Mouse (Mus musculus) testis, postnatal 10 days (tissue): ENCODE results near the gene Rpl38.
A peak's percentile ranks its signal among the peaks of the same experiment; 100 is the strongest.
"Not testable (repeated sequence)": the region's sequence is repeated elsewhere in the genome, so short reads cannot be mapped to it uniquely, and the experiment has no call there.

Experiments used
- DNase-seq: peaks from one replicate; pipeline ENCODE4 v3.0.0; 2021; ENCODE audit warnings: low spot score

Rpl38 gene

DNA sequence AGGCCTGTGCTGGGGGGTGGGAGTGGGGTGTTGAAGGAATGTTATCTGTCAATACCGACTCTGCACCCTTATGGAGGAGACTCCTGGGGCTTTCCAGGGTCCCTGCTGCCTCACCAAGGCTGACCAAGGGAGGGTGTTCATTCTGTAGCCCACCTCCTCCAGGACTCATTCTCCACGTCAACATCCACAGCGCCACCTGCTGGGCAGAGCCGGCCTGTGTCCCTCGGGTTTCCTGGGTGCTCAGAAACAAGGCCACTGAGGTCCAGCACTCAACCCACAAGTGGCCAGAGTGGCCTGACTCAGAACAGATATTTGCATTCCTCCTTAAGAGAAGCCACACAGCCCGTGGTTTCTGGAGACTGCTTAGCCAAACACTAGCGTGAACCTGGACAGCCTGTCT is 10.6 kb upstream of the Rpl38 start:
- DNase-seq, result peak; percentile 86

DNA sequence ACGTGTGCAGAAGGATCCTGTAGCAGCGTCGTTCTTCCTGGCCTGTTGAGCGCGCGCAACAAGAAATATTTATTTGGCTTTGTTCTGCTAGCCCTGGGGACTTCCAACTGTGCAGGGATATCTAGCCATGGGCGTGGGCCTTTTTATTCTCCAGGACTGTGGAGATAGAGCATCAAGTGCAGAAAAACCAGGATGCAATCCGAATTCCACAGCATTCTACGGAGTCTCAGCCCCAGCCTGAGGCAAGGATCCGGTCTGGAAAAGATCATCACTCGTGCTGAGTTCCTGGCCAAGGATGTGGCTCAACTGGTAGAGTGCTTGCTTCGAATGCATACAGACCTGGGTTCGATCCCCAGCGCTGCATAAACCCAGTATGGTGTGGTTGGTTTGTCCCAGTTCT is 6.2 kb upstream of the Rpl38 start:
- DNase-seq, result no peak

DNA sequence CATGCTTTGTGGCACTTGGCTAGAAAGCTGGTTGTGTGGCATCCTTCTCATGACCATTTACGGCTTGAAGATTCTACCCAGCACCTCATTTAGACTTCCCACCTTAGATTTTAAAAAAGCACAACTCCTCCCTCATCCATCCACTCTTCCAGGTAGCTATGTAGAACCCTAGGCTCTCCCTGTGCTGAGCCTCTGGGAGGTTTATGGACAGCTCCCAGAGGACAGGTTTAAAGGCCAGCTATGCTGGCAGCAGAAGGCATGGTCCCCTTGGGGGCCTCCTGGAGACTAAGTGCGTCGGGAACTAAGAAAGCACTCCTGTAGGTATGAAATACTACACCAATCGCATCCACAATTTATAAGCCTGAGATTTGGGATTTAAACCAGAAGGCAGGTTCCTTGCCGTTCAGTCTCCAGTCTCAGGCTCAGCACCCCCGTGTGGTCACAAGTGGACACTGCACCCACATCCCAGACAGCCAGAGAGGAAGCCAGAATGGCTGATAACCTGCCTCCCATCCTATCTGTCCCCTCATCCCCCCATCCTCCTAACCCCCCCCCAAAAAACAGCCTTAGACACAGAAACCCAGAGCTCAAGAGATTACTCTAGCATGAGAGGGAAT is 5.5 kb upstream of the Rpl38 start:
- DNase-seq, result peak; percentile 81

DNA sequence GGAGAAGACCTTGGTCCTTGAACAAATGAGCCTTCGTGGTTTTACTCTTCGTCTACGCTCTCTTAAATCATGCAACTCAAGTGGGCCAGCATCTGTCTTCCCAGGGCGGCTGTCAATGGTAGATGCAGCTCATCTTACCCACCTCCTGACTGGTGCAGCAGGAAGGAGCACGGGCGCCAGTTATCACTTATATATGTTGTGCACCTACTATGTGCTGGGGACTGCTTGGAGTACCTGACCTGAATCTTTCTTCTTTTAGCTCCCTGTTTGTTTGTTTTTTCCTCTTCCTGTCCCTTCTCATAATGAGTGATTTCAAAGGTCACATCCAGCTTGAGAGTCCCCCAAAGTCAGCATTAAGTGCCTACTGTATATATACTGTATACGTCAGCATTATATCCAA is 4.2 kb upstream of the Rpl38 start:
- DNase-seq, result no peak

DNA sequence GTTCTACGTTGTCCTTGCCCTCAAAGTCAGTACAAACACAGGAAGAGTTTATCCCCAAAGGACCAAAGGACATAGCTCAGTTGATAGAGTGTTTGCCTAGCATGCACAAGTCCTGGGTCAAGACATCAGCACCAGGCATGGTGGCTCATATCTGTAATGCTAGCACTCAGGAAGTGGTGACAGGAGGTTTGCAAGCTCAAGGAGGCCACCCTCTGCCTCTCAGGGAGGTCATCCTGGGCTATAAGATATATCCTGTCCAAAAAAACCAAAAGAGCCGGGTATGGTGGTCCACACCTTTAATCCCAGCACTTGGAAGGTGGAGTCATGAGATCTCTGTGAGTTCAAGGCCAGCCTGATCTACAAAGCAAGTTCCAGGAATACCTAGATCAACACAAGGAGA is 2.9 kb upstream of the Rpl38 start:
- DNase-seq, result no peak

DNA sequence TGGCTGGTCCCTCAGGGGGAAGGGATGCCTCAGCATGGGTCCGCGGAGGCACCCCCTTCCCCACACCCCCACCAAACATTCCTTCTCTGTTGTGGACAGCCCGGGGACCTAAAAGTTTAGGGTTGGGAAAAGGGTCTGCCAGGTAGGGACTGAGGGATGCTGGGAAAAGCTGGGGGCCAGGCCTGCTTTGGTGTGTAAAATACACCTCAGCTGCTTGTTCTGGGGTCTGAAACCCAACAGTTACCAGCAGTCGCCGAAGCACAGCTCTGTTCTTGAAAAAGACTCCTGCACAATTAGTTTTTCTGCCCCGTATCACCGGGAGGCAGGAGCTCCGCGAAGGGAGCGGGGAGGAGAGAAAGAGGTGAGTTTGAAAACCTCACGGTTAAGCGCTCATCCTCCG is 1.5 kb upstream of the Rpl38 start:
- DNase-seq, result no peak

DNA sequence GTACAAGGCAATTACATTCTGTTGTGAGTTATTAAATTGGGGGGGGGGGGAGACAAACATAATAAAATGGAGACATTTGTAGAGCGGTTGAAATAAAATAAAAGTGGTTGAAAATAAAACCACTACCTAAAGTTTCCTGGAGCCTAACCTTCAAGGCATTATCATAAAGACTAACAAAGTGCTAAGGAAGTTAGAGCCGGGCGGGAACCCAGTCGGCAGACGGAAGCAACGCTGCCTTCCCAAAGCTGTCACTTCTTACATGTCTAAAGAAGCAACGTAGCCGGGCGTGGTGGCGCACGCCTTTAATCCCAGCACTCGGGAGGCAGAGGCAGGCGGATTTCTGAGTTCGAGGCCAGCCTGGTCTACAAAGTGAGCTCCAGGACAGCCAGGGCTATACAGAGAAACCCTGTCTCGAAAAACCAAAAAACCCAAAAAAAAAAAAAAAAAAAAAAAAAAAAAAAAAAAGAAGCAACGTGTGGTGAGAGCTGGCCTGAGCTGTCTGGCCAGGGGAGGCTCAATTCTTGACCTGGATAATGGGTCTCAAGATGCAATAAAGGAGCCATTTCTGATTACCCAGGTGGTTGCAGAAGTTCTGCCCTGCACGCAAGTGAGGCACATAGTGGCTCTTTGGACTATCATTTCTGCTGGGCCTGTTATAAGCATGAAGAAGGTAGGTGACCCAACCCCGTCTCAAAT is 940 bp upstream of the Rpl38 start:
- DNase-seq, result no peak

DNA sequence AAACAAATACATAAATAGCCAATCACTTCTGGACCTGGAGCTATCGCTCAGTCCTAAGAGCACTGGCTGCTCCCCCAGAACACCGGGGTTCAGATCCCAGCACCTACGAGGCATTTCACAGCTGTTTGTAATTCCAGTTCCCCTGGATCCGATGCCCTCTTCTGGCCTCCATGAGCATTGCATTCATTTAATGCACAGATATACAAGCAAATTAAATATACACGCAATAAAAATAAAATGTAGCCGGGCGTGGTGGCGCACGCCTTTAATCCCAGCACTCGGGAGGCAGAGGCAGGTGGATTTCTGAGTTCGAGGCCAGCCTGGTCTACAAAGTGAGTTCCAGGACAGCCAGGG is 415 bp upstream of the Rpl38 start:
- not testable (repeated sequence) for DNase-seq

DNA sequence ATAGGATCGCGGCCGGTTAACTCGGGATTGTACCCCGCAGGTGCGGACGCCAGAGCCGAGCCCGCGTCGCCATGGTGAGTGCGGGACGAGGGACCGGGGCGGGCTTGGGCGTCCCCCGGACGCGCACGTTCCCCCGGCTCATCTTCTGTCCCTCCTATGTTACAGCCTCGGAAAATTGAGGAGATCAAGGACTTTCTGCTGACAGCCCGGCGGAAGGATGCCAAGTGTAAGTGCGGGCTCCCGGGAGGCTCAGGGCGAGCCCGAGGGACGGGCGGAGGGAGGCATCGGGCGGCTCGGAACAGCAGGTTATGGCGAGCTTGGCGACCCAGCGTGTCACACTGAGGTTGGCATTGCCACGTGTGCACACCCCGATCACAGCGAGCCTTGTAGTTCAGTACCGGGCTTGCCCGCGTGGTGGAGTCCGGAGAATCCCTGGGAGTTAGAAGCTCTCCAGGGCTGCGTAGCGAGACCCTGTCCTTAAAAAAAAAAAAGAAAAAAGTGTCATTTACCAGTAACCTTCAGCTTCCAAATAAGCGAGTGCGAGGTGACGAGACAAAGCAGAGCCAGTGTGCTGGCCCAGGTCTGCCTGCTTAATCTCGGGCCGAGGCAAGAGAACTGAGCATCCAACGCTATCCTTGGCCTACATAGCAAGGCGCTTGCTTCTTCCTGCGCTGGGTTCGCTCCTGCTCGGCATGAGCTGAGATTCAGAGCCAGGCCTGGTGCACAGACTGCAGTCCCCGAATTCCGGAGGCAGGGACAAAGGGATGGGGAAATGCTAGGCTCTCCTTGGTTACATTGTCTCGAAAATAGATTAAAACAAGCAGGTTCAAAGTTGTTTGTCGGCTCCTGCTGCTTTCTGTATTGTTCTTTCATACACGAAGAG is 658 bp downstream of the Rpl38 start:
- peak; percentile 91 for DNase-seq

DNA sequence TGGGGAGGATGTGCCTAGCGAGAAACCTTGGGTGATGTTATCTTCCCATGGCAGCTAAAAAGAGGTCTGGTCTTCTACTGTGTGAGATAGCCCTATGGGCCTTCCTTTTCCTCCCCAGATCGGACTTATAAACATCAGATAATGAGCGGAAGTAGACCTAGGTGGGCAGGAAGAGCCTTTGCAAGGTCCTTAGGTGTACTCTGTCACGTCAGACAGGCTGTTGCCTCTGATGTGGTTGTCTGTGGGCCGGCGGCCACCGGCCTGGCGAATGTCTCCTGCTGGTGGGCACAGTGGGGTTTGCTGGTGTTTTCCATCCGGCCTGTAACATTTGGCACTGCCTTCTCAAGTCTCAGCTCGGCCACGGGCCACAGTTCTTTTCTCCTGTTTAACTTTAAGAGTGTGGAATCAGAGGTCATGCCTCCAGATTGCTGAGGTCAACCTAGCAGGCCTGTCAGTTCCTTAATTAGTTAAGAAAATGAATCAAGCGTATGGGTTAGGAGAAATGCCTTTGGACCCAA is 1.4 kb downstream of the Rpl38 start:
- no peak for DNase-seq

DNA sequence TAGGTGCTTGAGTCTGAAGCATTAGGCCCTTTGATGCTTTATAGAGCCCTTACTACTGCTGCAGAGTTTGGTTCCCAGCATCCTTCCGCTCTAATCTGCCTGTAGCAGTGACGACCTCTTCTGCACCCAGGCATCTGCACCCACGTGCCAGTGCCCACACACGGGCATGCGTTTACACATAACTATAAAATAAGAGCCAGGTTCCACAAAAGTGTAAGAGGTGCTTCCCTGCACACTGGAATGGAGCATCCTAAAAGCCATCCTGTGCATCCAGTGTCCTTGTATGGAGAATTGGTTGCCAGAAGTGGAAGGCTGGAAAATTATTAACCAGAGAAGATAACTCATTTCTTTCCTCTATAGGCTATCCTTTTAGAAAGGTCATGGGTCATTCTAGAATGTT is 2.8 kb downstream of the Rpl38 start:
- DNase-seq, result no peak

DNA sequence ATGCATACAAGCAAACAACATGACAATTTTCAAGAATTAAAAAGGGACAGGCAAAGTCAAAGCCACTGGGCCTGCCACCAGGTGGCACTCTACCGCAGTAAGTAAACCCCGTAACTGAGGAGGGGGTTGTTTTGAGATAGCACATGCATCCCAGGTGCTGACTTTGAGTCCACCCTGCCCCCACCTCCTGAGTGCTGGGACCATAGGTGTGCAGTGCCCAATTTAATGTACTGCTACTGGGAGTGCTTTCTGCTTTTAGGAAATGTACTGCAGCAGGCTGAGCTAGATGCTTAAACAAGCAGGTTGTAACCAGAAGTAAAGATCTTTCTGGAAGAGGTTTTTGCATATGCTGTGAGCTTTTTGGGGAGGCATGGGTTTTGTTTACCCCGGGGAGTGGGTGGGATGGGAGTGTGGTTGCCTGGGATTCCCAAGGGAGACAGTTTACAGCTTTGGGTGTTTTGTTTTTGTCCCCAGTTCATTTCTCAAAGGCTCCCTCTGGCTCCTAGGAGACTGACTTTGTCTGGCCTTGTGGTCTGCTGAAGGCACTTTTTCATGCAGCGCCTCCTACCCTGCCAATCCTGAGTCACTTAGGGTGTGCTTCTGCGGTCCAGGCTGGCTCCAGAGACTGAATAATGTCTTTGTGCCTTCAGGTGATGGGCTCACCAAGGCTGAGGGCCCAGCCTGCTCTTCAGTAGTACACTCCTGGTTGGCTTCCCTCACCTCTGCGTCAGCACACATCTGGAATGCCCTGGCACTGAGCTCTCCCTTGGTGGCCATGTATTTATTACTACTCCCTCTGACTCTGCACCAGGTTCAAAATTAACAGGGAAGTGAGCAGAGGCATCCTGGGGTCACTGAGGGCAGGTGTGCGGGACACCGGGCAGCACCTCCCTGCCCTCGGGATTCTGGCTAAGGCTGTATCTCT is 4.7 kb downstream of the Rpl38 start:
- peak; percentile 81 for DNase-seq

DNA sequence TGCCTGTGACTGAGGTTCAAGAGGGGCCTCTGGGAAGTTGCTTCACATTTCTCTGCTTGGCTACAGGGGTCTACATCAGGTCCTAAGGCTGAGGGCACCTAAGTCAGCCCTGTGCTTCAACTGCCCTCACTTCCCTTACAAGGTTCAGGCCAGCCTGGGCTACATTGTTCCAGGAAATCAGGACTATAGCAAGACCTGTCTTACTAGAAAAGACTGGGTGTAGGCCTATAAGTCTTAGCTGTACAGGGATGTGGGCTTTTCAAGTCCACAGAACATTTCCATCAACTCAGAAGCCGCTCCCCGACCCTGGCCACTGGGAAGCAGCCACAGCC is 5.4 kb downstream of the Rpl38 start:
- DNase-seq, result no peak

DNA sequence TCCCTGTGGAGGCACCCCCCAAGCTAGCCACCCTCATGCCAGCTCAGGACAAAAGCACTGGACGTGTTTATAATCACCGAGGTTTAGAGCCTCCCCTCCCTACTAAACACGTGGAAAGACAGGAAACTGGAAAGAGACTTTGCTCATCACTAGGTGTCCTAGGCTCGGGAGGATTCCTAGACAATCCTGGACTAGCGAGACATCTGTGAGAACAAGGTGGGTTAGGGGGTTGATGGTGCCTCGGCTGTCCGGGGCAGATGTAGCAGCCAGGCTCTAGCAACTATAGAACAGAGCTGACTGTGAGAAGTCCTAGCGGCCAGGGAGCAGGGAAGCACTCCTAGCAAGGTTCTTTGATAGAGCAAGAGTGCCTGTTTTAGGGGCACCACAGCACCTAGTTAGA is 5.9 kb downstream of the Rpl38 start:
- no peak for DNase-seq

DNA sequence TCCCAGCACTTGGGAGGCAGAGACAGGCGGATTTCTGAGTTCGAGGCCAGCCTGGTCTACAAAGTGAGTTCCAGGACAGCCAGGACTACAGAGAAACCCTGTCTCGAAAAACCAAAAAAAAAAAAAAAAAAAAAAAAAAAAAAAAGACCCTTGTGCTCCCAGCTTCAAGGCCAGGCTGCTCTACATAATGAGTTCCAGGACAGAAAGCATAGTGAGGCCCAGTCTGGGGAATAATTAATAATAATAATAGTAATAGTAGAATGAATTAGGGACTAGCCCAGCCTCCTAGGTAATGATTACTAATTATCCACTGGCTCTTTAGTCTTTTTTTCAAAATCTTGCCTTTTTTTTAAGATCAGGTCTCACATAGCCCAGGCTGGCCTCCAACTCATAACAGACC is 6.5 kb downstream of the Rpl38 start:
- not testable (repeated sequence) for DNase-seq

DNA sequence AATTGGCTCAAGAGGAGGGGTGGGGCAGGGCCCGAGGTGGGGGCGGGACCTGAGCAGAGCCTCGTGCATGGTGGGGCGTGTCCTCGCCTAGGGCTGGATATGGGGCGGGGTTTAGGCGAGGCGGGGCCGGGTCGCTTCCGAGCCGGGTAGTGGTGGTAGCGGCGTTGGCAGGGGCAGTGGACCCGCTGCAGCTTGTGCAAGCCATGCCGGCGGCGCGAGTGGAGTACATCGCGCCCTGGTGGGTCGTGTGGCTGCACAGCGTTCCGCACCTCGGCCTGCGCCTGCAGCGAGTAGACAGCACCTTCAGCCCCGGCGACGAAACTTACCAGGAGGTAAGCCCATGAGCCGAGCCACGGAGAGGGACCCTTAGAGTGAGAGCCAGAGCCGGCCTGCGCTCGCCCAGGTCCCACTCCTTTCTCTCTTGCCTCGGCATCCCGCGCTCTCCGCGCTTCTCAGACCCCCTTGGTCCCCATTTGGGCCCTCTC is 7.1 kb downstream of the Rpl38 start, which contains the start of gene Ttyh2:
Gene Ttyh2 (plus strand): TSS at position 91 of the 485 bp plus-strand sequence.
- DNase-seq, result peak; percentile 91

DNA sequence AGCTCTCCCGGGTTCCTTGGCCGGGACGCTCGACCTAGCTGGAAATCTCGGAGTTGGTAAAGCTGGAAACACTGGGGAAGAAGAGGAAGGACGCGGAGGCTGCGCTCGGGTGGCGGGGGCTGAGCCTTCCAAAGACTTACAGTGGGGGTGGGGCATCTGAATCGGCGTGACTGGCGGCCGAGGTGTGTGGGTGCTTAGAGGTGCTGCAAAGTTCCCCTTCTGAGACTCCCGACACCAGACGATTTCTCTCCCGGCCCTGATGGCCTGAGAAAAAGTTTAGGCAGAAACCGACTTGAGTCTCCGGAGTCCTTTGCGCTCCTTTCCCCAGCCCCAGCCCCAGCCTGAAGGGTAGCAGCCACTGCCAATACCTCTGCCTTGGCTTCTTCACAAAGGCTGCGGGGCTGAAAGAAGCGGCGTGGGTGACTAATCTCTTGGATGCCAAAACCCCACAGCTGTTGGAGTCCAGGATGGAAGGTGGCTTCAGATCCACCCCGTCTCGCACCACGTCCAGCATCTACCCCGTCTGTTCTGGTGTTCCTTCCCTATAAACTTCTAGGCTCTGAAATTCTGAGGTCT is 7.6 kb downstream of the Rpl38 start:
- DNase-seq, result peak; percentile 70

DNA sequence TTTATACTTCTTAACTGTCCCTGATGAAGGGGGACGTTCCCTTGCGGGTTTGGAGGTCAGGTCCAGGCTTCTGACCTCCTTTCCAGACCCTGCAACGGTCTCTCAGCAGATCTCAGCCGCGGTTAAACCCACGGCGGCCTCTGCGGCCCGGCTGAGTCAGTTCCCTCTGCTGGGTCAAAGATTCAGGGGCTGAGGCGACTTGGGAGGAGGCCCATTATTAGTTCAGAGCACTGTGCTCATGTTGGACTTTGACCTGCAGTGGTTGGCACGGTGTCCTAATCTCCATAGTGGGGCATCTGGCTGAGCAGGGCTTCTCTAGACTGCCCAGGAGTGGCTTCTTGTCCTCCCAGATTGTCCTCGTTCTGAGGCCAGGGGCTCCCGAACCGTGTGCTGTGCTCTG is 8.1 kb downstream of the Rpl38 start:
- DNase-seq, result no peak

DNA sequence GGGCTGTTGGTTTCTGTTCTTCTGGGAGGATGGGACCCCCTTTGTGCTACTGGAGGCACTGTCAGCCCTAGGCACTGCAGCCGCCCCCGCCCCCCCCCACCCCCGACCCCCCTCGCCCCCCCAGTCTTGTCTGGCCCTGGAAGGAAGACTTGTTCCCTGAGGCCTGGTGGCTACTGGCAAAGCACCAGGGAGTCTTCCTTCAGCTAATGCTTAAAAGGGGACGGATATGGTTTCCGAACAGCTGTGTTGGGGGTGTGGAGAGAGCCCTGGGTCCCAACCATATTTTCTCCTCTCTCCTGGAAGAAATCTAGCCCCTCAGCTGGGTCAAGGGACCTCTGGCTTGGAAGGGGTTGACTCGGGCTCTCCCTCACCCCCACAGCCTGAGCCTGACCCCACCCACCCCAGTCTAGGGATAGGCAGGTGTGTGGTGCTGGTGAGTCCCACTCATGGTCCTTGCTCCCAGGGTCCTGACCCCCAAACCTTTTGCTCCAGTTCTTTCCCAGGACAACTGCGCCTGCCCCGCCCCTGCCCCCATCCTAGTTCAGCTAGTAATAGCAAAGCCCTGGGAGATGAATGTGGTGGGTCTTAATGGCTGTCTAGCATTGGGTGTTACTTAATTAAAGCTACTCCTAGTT is 8.7 kb downstream of the Rpl38 start:
- DNase-seq, result peak; percentile 66

DNA sequence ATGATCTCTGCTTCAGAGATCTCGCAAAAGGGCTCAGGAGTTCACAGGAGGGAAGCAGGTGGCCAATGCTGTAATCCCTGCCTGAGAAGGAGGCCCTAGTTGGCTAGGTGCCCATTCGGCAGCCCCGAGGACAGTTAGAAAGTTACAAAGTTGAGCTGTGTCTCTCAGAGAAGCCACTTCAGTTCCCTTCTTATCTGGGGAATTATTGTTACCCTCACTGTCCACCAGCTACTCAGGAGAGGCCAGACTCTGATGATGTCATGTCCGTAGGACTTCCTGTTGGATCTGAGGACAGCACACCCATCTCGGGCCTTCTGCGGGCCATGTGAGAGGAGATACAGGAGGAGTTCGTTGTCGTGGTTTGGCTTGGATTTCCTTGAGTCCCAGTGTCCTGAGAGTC is 11.3 kb downstream of the Rpl38 start:
- DNase-seq, result peak; percentile 84

DNA sequence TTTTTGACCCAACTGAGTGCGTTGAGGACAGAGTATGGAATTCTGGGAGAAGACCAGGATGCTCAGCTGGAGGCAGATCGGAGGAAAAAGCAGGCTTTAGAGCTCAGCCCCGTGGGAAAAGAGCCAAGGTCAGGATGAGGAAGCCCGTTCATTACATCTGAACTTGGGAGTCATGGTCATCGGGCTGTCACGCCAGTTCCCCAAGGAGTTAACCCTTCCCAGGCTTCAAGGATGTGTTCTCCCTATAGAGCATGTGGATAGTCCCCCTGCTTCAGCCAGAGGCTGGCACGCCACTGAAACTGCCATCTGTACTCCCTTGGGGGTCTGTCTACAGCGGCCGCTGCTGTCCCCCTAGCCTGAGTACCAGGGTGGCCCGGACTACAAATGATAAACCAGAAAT is 12.0 kb downstream of the Rpl38 start:
- DNase-seq, result no peak
